Mouse (Mus musculus): ENCODE measurements around the gene Tle4. TPM values are rescaled to one million over a fixed set of nuclear protein-coding genes. Genes with fewer than 3 reads are reported as not detected.

Tle4 gene
- polyA plus RNA-seq, 1 experiment from 2014 or later: 9.7 TPM

DNA sequence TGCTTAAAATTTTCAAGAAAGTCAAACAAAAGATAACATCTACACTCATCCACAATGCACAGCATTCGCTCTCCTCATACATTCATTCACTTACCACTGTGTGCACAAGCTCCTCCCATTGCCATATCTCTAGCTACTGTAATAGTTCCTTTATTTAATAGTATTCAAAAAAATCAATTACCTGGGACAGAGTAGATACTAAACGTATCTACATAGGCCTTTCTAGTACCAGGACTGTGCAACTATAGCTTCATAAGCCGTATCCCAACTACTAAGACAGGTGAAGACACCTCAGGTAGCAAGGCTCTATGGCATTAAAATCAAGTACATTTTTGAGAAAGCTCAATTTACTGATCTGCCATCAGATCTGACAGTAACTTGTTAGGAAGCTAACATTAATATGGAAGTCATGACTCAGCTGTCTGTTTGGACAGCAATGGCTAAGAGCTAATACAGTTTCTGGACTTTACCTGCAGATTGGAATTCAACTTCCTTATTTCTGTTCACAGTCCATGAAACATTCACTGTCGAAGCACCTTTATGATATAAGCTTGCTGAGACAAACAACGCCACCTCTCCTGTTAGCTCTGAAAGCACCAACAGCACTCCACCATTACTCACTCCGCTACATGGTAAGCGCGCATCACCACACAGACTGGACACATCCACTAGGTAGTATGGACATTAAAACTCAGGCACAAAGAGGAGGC, 50.6 kb downstream of the Tle4 start:
- WGBS (ENCODE audit: insufficient replicate concordance): 84% methylated on average over 8 of the region's 8 CpGs
- Histone ChIP-seq H3K9ac (no peak overlapping the region), H3K4me2 (no peak overlapping the region), H3K4me1 (0 out of 2 replicates have a peak, but pooled peaks cover 5% of the 10 kb centered on the region), H3K4me3 (no peak overlapping the region), H3K27ac (no peak overlapping the region), H3K36me3 (no peaks in the 10 kb centered on the region), H3K9me3 (replicated peaks) (no peaks in the 10 kb centered on the region), H3K27me3 (replicated peaks) (no peaks in the 10 kb centered on the region)
- no peak for ATAC-seq

DNA sequence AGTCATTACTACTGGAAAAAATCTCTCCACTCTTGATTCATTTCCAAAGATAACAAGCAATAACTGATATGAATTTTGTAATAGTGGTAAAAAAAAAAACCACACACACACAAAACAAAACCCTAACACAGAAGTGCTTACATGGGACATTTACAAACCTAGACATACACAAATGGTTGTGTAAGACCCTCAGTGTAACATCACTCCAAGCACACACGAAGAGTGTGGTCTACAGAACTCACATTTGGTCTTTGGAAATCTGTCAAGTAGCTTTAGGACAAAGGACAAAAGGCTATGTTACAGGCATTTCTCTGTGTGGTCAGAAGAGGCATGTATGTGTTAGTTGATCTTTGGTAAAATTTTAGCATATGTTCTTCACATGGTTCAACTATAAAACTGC, 52.4 kb downstream of the Tle4 start:
- H3K4me1 ChIP-seq: 0 out of 2 replicates have a peak, but pooled peaks cover 5% of the 10 kb centered on the region
- no peaks in the 10 kb centered on the region for H3K27me3 ChIP-seq (replicated peaks)
- WGBS (ENCODE audit: insufficient replicate concordance): 68% methylated on average over 1 of the region's 1 CpGs
- H3K9me3 ChIP-seq (replicated peaks): no peaks in the 10 kb centered on the region
- no peaks in the 10 kb centered on the region for H3K36me3 ChIP-seq
- H3K4me2 ChIP-seq: no peak overlapping the region
- no peak overlapping the region for H3K9ac ChIP-seq
- H3K27ac ChIP-seq: no peak overlapping the region
- H3K4me3 ChIP-seq: no peak overlapping the region
- ATAC-seq: no peak

DNA sequence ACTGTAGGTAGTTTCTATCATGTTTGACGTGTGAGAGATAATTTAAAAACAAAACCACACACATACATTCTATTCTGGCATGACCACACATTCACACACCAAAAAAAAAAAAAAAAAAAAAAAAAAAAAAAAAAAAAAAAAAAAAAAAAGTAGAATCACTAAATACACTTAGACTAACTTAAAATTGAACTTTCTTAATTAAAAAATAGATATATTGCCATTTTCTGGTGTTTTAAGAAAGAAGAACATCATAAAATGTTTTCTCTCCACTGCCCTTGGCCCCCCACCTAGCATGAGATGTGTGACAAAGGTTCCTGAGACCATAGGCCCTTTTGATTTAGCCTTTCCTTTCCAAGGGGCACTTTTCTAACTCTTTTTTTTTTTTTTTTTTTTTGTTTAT, 54.5 kb downstream of the Tle4 start:
- H3K4me3 ChIP-seq: no peak overlapping the region
- no peak overlapping the region for H3K9ac ChIP-seq
- WGBS (ENCODE audit: insufficient replicate concordance): 66% methylated on average over 1 of the region's 1 CpGs
- no peaks in the 10 kb centered on the region for H3K4me1 ChIP-seq
- ATAC-seq: no peak
- no peaks in the 10 kb centered on the region for H3K36me3 ChIP-seq
- no peaks in the 10 kb centered on the region for H3K27me3 ChIP-seq (replicated peaks)
- H3K4me2 ChIP-seq: no peak overlapping the region
- no peak overlapping the region for H3K27ac ChIP-seq
- no peaks in the 10 kb centered on the region for H3K9me3 ChIP-seq (replicated peaks)

DNA sequence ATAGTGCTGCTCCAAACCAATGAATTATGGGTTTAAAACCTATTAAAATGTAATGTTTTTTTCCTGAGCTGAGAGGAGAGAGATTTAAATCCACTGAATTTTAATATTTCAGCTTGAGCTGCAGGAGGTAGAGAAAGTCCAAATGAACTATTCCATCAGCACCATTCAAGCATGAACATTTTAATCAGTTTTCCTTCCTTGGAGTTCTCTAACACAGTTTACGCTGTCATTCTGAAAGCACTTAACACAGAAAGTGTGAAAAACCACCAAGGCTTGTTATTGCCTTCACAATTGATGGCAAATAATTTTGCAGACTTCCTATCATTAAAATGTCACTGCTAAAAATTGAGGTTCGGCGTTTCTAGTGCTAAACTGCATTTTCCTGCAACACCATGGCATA, 57.2 kb downstream of the Tle4 start:
- H3K36me3 ChIP-seq: no peaks in the 10 kb centered on the region
- H3K9ac ChIP-seq: no peak overlapping the region
- no peaks in the 10 kb centered on the region for H3K27me3 ChIP-seq (replicated peaks)
- no peak for ATAC-seq
- 87% methylated on average over 3 of the region's 3 CpGs for WGBS (ENCODE audit: insufficient replicate concordance)
- no peak overlapping the region for H3K4me3 ChIP-seq
- H3K27ac ChIP-seq: no peak overlapping the region
- no peaks in the 10 kb centered on the region for H3K4me1 ChIP-seq
- H3K9me3 ChIP-seq (replicated peaks): no peaks in the 10 kb centered on the region
- H3K4me2 ChIP-seq: no peak overlapping the region

- WGBS (ENCODE audit: insufficient replicate concordance): 84% methylated on average over 2 of the region's 2 CpGs
- Histone ChIP-seq H3K9ac (no peak overlapping the region), H3K9me3 (replicated peaks) (no peaks in the 10 kb centered on the region), H3K4me1 (0 out of 2 replicates have a peak, but pooled peaks cover 4% of the 10 kb centered on the region), H3K36me3 (no peaks in the 10 kb centered on the region), H3K4me3 (no peak overlapping the region), H3K27ac (no peak overlapping the region), H3K4me2 (no peak overlapping the region), H3K27me3 (replicated peaks) (no peaks in the 10 kb centered on the region)
- no peak for ATAC-seq
Measured at GRCm38 (mm10) chr19:14536676-14537075, 61.2 kb downstream of the Tle4 start.

DNA sequence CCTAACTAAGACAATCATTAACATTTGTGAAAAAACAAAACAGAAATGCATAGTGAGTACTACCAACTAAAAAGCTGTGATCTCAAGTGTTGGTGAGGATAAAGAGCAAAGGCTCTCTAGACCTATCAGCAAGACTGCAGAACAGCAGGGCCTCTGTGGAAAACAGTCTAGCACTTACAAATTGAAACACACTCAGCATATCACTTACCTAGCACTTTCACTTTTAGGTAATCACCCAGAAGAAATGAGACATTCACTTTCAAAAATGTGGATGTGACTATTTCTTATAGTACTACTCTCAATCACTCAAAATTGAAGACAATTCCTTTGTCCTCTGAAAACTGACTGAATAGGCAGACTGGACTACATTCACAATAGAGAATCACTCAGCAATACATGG, 63.4 kb downstream of the Tle4 start:
- Histone ChIP-seq H3K36me3 (no peaks in the 10 kb centered on the region), H3K4me3 (no peak overlapping the region), H3K4me2 (no peak overlapping the region), H3K9ac (no peak overlapping the region), H3K4me1 (0 out of 2 replicates have a peak, but pooled peaks cover 4% of the 10 kb centered on the region), H3K9me3 (replicated peaks) (no peaks in the 10 kb centered on the region), H3K27me3 (replicated peaks) (no peaks in the 10 kb centered on the region), H3K27ac (no peak overlapping the region)
- no peak for ATAC-seq

DNA sequence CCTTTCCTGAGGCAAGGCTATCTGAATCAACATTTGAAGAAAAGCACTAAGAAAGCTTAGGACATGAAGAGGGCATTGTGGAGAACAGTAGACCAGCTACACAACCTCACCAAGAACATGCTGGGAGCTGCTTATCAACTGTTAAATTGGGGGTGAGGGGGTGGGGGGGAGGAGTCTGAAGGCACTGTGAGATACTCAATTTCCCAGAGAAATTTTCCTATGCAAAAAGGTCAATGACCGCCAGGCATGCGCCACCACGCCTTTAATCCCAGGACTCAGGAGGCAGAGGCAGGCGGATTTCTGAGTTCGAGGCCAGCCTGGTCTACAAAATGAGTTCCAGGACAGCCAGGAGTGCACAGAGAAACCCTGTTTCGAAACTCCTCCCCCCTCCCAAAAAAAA, 65.0 kb downstream of the Tle4 start:
- no peak overlapping the region for H3K9ac ChIP-seq
- H3K27ac ChIP-seq: no peak overlapping the region
- H3K4me2 ChIP-seq: no peak overlapping the region
- H3K36me3 ChIP-seq: no peaks in the 10 kb centered on the region
- ATAC-seq: no peak
- 0 out of 2 replicates have a peak, but pooled peaks cover 4% of the 10 kb centered on the region for H3K4me1 ChIP-seq
- 96% methylated on average over 6 of the region's 6 CpGs for WGBS (ENCODE audit: insufficient replicate concordance)
- H3K9me3 ChIP-seq (replicated peaks): no peaks in the 10 kb centered on the region
- H3K4me3 ChIP-seq: no peak overlapping the region
- no peaks in the 10 kb centered on the region for H3K27me3 ChIP-seq (replicated peaks)

DNA sequence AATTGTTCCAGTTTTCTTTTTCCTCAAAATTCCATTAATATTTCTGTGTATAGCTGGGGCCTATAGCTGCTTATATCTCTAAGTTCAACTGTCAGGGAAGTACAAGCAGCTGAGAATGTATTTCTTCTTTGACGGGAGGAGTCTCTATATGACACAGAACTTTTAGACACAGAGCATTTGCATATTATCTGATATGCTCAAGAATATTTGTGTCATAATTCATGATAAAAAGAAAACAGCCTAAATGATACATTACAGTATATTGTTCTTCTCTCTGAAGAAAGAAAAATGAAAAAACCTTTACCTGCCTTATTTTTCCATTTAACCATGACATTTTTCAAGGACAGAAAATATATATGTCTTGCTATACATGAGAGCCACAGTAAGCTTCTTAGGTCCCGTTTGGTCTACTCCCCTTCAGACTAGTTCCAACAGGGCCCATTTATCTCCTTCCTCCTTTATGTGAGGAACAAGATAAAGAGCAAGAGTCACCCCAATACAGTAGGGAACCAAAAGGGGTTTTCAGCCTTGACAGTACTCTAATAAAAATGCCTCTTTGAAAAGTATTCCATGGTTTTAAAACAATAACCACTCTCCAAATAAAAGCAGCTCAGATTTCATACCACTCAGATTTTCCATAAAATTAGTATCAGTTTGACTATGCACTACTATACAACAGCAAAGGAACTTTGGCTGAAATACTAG, 77.6 kb downstream of the Tle4 start:
- ATAC-seq: no peak
- WGBS (ENCODE audit: insufficient replicate concordance): 30% methylated on average over 2 of the region's 2 CpGs

GRCm38 (mm10) chr19:14519186-14519585, 78.7 kb downstream of the Tle4 start:
- Histone ChIP-seq H3K27me3 (replicated peaks) (no peaks in the 10 kb centered on the region), H3K27ac (no peak overlapping the region), H3K4me2 (no peak overlapping the region), H3K4me1 (peaks cover 7% of the 10 kb centered on the region; the same call in 1 of the 2 replicates), H3K36me3 (peaks cover 9% of the 10 kb centered on the region), H3K4me3 (no peak overlapping the region), H3K9me3 (replicated peaks) (no peaks in the 10 kb centered on the region), H3K9ac (no peak overlapping the region)
- no peak for ATAC-seq
- 87% methylated on average over 7 of the region's 7 CpGs for WGBS (ENCODE audit: insufficient replicate concordance)

More for the DNA sequence above, 77.6 kb downstream of the Tle4 start:
- no peaks in the 10 kb centered on the region for H3K27me3 ChIP-seq (replicated peaks)
- no peak overlapping the region for H3K9ac ChIP-seq
- no peak overlapping the region for H3K4me3 ChIP-seq
- peaks cover 9% of the 10 kb centered on the region for H3K36me3 ChIP-seq
- no peaks in the 10 kb centered on the region for H3K9me3 ChIP-seq (replicated peaks)
- no peak overlapping the region for H3K27ac ChIP-seq
- no peak overlapping the region for H3K4me2 ChIP-seq
- peaks cover 7% of the 10 kb centered on the region; the same call in 1 of the 2 replicates for H3K4me1 ChIP-seq

DNA sequence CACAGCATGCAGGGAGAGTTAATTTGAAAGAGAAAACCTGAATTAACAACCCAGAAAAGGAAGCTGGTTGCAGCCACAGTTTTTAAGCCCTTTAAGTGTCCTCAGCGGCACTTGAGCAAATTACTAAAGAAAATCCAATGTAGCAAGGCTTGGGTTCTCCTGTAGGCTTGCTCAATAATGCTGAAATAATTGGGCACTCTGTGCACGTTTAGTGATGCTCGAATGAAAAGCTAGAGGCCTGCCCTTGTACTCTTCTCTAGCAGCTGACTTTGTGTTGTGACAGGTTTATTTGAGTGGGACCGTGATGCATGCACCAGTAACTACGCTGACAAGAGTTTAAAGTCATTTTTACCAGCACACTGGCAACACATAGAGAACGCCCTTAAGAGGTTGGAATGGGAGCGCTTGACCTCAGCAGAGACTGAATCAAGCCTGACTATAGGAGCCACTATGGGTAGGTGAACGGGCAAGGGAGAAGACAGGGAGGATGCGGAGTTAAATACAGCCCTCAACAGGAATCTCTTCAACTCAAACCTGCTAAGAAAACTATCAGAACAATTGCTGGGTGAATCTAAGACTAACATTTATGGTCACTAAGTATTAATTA, 79.3 kb downstream of the Tle4 start:
- no peak overlapping the region for H3K4me2 ChIP-seq
- H3K9me3 ChIP-seq (replicated peaks): no peaks in the 10 kb centered on the region
- 83% methylated on average over 9 of the region's 9 CpGs for WGBS (ENCODE audit: insufficient replicate concordance)
- H3K4me1 ChIP-seq: peaks cover 7% of the 10 kb centered on the region; the same call in 1 of the 2 replicates
- no peak overlapping the region for H3K4me3 ChIP-seq
- no peaks in the 10 kb centered on the region for H3K27me3 ChIP-seq (replicated peaks)
- no peak for ATAC-seq
- H3K27ac ChIP-seq: no peak overlapping the region
- H3K9ac ChIP-seq: no peak overlapping the region
- peaks cover 9% of the 10 kb centered on the region for H3K36me3 ChIP-seq

DNA sequence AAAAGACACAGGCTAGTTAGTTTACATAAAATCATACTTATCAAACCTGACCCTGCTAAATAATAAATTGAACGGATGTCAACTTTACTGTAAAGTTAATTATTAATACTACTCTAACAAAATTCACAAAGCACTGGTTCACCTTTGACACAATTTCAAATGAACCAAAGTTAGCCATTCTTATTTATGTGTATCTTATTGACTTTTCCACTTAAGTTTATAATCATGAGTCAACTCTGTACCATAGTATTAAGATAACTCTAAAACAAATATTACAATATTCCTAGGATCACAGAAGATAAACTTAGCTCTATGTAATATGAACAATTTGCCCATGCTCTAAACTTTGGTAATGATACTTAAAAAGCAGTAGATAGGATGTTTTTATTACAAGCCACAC, 81.4 kb downstream of the Tle4 start:
- ATAC-seq: no peak
- peaks cover 12% of the 10 kb centered on the region for H3K36me3 ChIP-seq
- no peaks in the 10 kb centered on the region for H3K9me3 ChIP-seq (replicated peaks)
- peaks cover 7% of the 10 kb centered on the region; the same call in 1 of the 2 replicates for H3K4me1 ChIP-seq
- H3K9ac ChIP-seq: no peak overlapping the region
- no peak overlapping the region for H3K4me3 ChIP-seq
- 69% methylated on average over 1 of the region's 1 CpGs for WGBS (ENCODE audit: insufficient replicate concordance)
- H3K27me3 ChIP-seq (replicated peaks): no peaks in the 10 kb centered on the region
- no peak overlapping the region for H3K4me2 ChIP-seq
- no peak overlapping the region for H3K27ac ChIP-seq

DNA sequence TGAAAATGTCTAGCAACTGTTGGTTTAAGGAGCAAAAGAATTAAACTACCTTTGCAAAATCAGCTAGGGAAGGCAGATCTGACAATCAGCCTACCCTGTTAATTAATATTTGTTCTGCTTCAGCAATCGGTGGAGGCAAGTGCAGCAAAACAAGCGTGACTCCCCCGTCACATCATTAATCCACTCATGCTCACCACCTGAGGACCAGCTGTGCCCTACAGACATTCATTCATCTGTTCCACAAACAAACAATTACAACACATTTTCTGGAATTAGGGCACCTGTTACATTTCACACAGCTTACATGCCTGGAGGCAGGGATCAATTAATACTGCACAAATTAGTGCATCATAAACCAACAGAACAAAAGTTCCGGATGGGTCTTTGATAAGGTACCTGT, 89.0 kb downstream of the Tle4 start:
- 85% methylated on average over 4 of the region's 4 CpGs for WGBS (ENCODE audit: insufficient replicate concordance)
- no peak for ATAC-seq
- H3K27me3 ChIP-seq (replicated peaks): no peaks in the 10 kb centered on the region

More for the DNA sequence above, 89.0 kb downstream of the Tle4 start:
- Histone ChIP-seq H3K4me3 (no peak overlapping the region), H3K9ac (no peak overlapping the region), H3K4me2 (no peak overlapping the region), H3K27ac (no peak overlapping the region), H3K4me1 (peaks cover 8% of the 10 kb centered on the region; the same call in 1 of the 2 replicates), H3K36me3 (peaks cover 3% of the 10 kb centered on the region; the same call in 1 of the 2 replicates), H3K9me3 (replicated peaks) (no peaks in the 10 kb centered on the region)

Data from liver, embryonic 12.5 days (tissue).